In the genomic region with DNA sequence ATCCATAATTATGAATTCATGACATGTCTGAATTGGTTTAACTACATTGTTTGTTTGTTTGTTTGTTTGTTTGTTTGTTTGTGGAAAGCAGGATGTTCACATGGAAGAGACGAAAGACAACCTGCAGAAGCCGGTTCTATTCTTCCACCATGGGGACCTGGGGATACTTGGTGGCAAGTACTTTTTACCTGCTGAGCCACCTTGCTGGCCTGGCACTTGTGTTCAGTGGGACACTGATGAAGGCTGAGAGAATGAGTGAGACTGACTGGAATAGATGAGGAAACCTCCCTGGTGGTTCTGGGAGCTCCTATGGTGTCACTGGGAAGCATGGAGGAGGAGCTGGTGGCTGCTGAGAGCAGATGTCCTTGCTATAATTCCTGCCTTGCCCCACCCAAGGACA, we compare ENCODE assay signal across 32 mouse cellular contexts. TPM values are rescaled to one million over a fixed set of nuclear protein-coding genes. Genes with fewer than 3 reads are reported as not detected.
A peak's percentile ranks its signal among the peaks of the same experiment; 100 is the strongest.
DNase-seq lines count a peak whose midpoint lies in the region; ATAC-seq and TF ChIP-seq lines count a peak whose summit lies in the region.
"Had no signal": no experiment of that assay in that cellular context is flagged by ENCODE, and none has a peak within 500 bp of the region (broad histone marks: within the 10 kb centered on the region; RNA-seq: fewer than 3 reads in every experiment).

A gene (plus strand): TSS at position 301 of the 400 bp plus-strand sequence.

- no peak for ATAC-seq in forebrain, embryonic 11.5 days (replicated peaks; ENCODE audit: low FRiP score)
- ATAC-seq in midbrain, postnatal 0 days (ENCODE audit: low FRiP score) = no peak
- ATAC-seq: activated CD4-positive, CD25-positive, alpha-beta regulatory T cell, adult 4 months; forebrain, embryonic 16.5 days; hindbrain, embryonic 16.5 days; intestine, embryonic 15.5 days had no signal

- no peaks in the 10 kb centered on the region for H3K9me3 ChIP-seq in forebrain, embryonic 10.5 days
- no peaks in the 10 kb centered on the region for H3K9me3 ChIP-seq in forebrain, embryonic 11.5 days (ENCODE audit: control insufficient read depth, low read length)
- H3K9me3 ChIP-seq in midbrain, embryonic 10.5 days (replicated peaks) = no peaks in the 10 kb centered on the region
- H3K9me3 ChIP-seq in midbrain, postnatal 0 days (ENCODE audit: low read length) = no peaks in the 10 kb centered on the region
- no peaks in the 10 kb centered on the region for H3K9me3 ChIP-seq in ES-E14 (ENCODE audit: control insufficient read depth, insufficient read depth, low read depth, low read length)
- H3K9me3 ChIP-seq: embryonic facial prominence, embryonic 10.5 days; embryonic facial prominence, embryonic 13.5 days; G1E; heart, embryonic 12.5 days; heart, embryonic 15.5 days; hindbrain, embryonic 10.5 days; hindbrain, embryonic 13.5 days; intestine, embryonic 15.5 days had no signal

- no peak within 1 kb of the TSS for H3K4me2 ChIP-seq in forebrain, embryonic 11.5 days (ENCODE audit: low read depth, low read length, severe bottlenecking)
- H3K4me2 ChIP-seq in midbrain, postnatal 0 days (ENCODE audit: low read depth, low read length, poor library complexity, severe bottlenecking) = no peak within 1 kb of the TSS
- H3K4me2 ChIP-seq: embryonic facial prominence, embryonic 13.5 days; heart, embryonic 12.5 days; heart, embryonic 15.5 days; hindbrain, embryonic 13.5 days; intestine, embryonic 15.5 days had no signal

- in situ Hi-C loops in ES-E14 (cut with MboI; ENCODE audit: low sequenced_read_pairs in 2 of 2, unreplicated experiment in 2 of 2) = no loop called here

- H3K9ac ChIP-seq in forebrain, embryonic 11.5 days (ENCODE audit: low read length) = no peak within 1 kb of the TSS
- H3K9ac ChIP-seq in midbrain, postnatal 0 days (replicated peaks; ENCODE audit: low read length, poor library complexity, severe bottlenecking) = no peak within 1 kb of the TSS
- H3K9ac ChIP-seq in ES-E14 (ENCODE audit: insufficient read depth, low read depth, low read length, poor library complexity, severe bottlenecking) = no peak within 1 kb of the TSS
- H3K9ac ChIP-seq: embryonic facial prominence, embryonic 13.5 days; heart, embryonic 12.5 days; heart, embryonic 15.5 days; hindbrain, embryonic 13.5 days; intestine, embryonic 15.5 days had no signal

- no peaks in the 10 kb centered on the region for H3K36me3 ChIP-seq in forebrain, embryonic 10.5 days (replicated peaks)
- no peaks in the 10 kb centered on the region for H3K36me3 ChIP-seq in forebrain, embryonic 11.5 days (ENCODE audit: control insufficient read depth, insufficient read depth, low read length)
- no peaks in the 10 kb centered on the region for H3K36me3 ChIP-seq in midbrain, embryonic 10.5 days
- H3K36me3 ChIP-seq in midbrain, postnatal 0 days (ENCODE audit: insufficient read depth, low read length) = no peaks in the 10 kb centered on the region
- no peaks in the 10 kb centered on the region for H3K36me3 ChIP-seq in ES-E14 (ENCODE audit: control insufficient read depth, insufficient read depth, low read length, poor library complexity, severe bottlenecking)
- H3K36me3 ChIP-seq: embryonic facial prominence, embryonic 10.5 days; embryonic facial prominence, embryonic 13.5 days; G1E; heart, embryonic 12.5 days; heart, embryonic 15.5 days; hindbrain, embryonic 10.5 days; hindbrain, embryonic 13.5 days; intestine, embryonic 15.5 days had no signal

- DNase-seq in forebrain, embryonic 10.5 days (ENCODE audit: extremely low spot score, low spot score) = no peak
- no peak for DNase-seq in forebrain, embryonic 11.5 days (ENCODE audit: low spot score)
- DNase-seq in midbrain, embryonic 10.5 days (ENCODE audit: low spot score) = no peak
- no peak for DNase-seq in midbrain, postnatal 0 days (ENCODE audit: low spot score)
- DNase-seq in ES-E14 (ENCODE audit: low read depth, low spot score) = no peak
- no peak for DNase-seq in kidney, postnatal 4 days
- DNase-seq: adrenal gland, adult 8-10 months; adrenal gland, postnatal 25 days; cerebellum, adult 11-12 months; cerebellum, adult 8-10 months; cerebellum, postnatal 10 days; cerebellum, postnatal 36 days; embryo, embryonic 11 days; gastrocnemius, postnatal 10 days; gastrocnemius, postnatal 36 days; heart, postnatal 10 days; heart, postnatal 36 days had no signal

- WGBS in forebrain, embryonic 10.5 days = 87% methylated on average over 2 of the region's 2 CpGs
- WGBS in forebrain, embryonic 11.5 days = 82% methylated on average over 2 of the region's 2 CpGs
- WGBS in midbrain, embryonic 10.5 days = 89% methylated on average over 2 of the region's 2 CpGs
- 90% methylated on average over 2 of the region's 2 CpGs for WGBS in midbrain, postnatal 0 days

- H3K27ac ChIP-seq in forebrain, embryonic 10.5 days = peak within 1 kb of the TSS; percentile 26; the same call in 1 of the 2 replicates
- no peak within 1 kb of the TSS for H3K27ac ChIP-seq in forebrain, embryonic 11.5 days (ENCODE audit: low read depth, low read length)
- peak within 1 kb of the TSS; percentile 74 for H3K27ac ChIP-seq in midbrain, embryonic 10.5 days (replicated peaks)
- H3K27ac ChIP-seq in midbrain, postnatal 0 days (ENCODE audit: low read depth, low read length) = no peak within 1 kb of the TSS
- no peak within 1 kb of the TSS for H3K27ac ChIP-seq in ES-E14 (ENCODE audit: insufficient read depth, low read depth, low read length, poor library complexity, severe bottlenecking)
- H3K27ac ChIP-seq: embryonic facial prominence, embryonic 10.5 days; embryonic facial prominence, embryonic 13.5 days; heart, embryonic 15.5 days; hindbrain, embryonic 10.5 days; hindbrain, embryonic 13.5 days; intestine, embryonic 15.5 days had no signal

- TF ChIP-seq CTCF in midbrain, postnatal 0 days (IDR thresholded peaks at IDR 0.05) = no peak

- H3K4me1 ChIP-seq in forebrain, embryonic 10.5 days = peaks cover 11% of the 10 kb centered on the region
- no peaks in the 10 kb centered on the region for H3K4me1 ChIP-seq in forebrain, embryonic 11.5 days (replicated peaks; ENCODE audit: control insufficient read depth, insufficient read depth, low read length)
- peaks cover 30% of the 10 kb centered on the region for H3K4me1 ChIP-seq in midbrain, embryonic 10.5 days
- H3K4me1 ChIP-seq in midbrain, postnatal 0 days (ENCODE audit: insufficient read depth, low read length) = no peaks in the 10 kb centered on the region
- H3K4me1 ChIP-seq in ES-E14 (ENCODE audit: control insufficient read depth in 2 of 2, insufficient read depth in 2 of 2, low read length in 2 of 2, poor library complexity in 1 of 2) = no peaks in the 10 kb centered on the region
- H3K4me1 ChIP-seq: embryonic facial prominence, embryonic 10.5 days; embryonic facial prominence, embryonic 13.5 days; heart, embryonic 12.5 days; heart, embryonic 15.5 days; intestine, embryonic 15.5 days had no signal

- no peak within 1 kb of the TSS for H3K4me3 ChIP-seq in forebrain, embryonic 10.5 days
- no peak within 1 kb of the TSS for H3K4me3 ChIP-seq in forebrain, embryonic 11.5 days (ENCODE audit: low read depth, low read length)
- H3K4me3 ChIP-seq in midbrain, embryonic 10.5 days = peak within 1 kb of the TSS; percentile 18; the same call in 1 of the 2 replicates
- no peak within 1 kb of the TSS for H3K4me3 ChIP-seq in midbrain, postnatal 0 days (ENCODE audit: low read depth, low read length)
- H3K4me3 ChIP-seq in ES-E14 (ENCODE audit: insufficient read depth in 1 of 2, low read depth in 1 of 2, low read length in 2 of 2, poor library complexity in 1 of 2, severe bottlenecking in 1 of 2) = no peak within 1 kb of the TSS
- H3K4me3 ChIP-seq: embryonic facial prominence, embryonic 10.5 days; embryonic facial prominence, embryonic 13.5 days; erythroblast, embryonic 14.5 days; heart, embryonic 12.5 days; heart, embryonic 15.5 days; hindbrain, embryonic 10.5 days; hindbrain, embryonic 13.5 days; intestine, embryonic 15.5 days had no signal

- H3K27me3 ChIP-seq in forebrain, embryonic 10.5 days (ENCODE audit: poor library complexity, severe bottlenecking) = no peaks in the 10 kb centered on the region
- no peaks in the 10 kb centered on the region for H3K27me3 ChIP-seq in forebrain, embryonic 11.5 days (ENCODE audit: control insufficient read depth, insufficient read depth, low read length)
- no peaks in the 10 kb centered on the region for H3K27me3 ChIP-seq in midbrain, embryonic 10.5 days (ENCODE audit: low read depth, poor library complexity, severe bottlenecking)
- no peaks in the 10 kb centered on the region for H3K27me3 ChIP-seq in midbrain, postnatal 0 days (ENCODE audit: insufficient read depth, low read length)
- H3K27me3 ChIP-seq: embryonic facial prominence, embryonic 13.5 days; heart, embryonic 12.5 days; heart, embryonic 15.5 days; hindbrain, embryonic 13.5 days; intestine, embryonic 15.5 days had no signal

TF ChIP-seq in ES-E14, 5 proteins besides CTCF, POLR2A, EP300 and RAD21:
- TF ChIP-seq CHD2 (IDR thresholded peaks at IDR 0.05; ENCODE audit: low read depth, low read length) (no peak), ZC3H11A (IDR thresholded peaks at IDR 0.05; ENCODE audit: borderline replicate concordance, low read depth, low read length) (no peak), ZNF384 (IDR thresholded peaks at IDR 0.05; ENCODE audit: low read depth, low read length) (no peak), MAFK (IDR thresholded peaks at IDR 0.05; ENCODE audit: insufficient read depth, low read depth, low read length) (no peak), HCFC1 (IDR thresholded peaks at IDR 0.05; ENCODE audit: borderline replicate concordance, insufficient read depth, low read length) (no peak)
TF ChIP-seq in ES-E14: peak in this region for 0.

RNA-seq across cellular contexts. Expression of the gene that starts here (rescaled TPM):
- not detected in 2 replicates for polyA plus RNA-seq in forebrain, embryonic 10.5 days (2016; fragmentation: Nextera tagmentation; extraction: Ambion mirVana)
- polyA plus RNA-seq in forebrain, embryonic 11.5 days (2014; fragmentation: Nextera tagmentation; extraction: Ambion mirVana) = not detected in 2 replicates
- not detected in 2 replicates for polyA plus RNA-seq in midbrain, embryonic 10.5 days (2016; fragmentation: Nextera tagmentation; extraction: Ambion mirVana)
- not detected in 2 replicates for total RNA-seq in midbrain, postnatal 0 days (2014; rRNA removed)
- polyA plus RNA-seq in midbrain, postnatal 0 days (2015; fragmentation: Nextera tagmentation; extraction: Ambion mirVana) = not detected in 2 replicates
- total RNA-seq in ES-E14 (2012; rRNA removed) = 4.2 and 19.1 TPM in 2 replicates
- total RNA-seq: adrenal gland, adult 8-10 months; adrenal gland, postnatal 25 days; gastrocnemius, adult 18-20 months; gastrocnemius, postnatal 10 days; gastrocnemius, postnatal 36 days; granulocyte monocyte progenitor cell, adult 5-6 weeks; heart, adult 8-10 months; heart, postnatal 10 days; heart, postnatal 36 days had no signal
- polyA plus RNA-seq: activated CD4-positive, CD25-positive, alpha-beta regulatory T cell, adult 4 months; embryonic facial prominence, embryonic 10.5 days; embryonic facial prominence, embryonic 13.5 days; forebrain, embryonic 16.5 days; G1E; heart, embryonic 12.5 days; heart, embryonic 15.5 days; hindbrain, embryonic 10.5 days; hindbrain, embryonic 13.5 days; hindbrain, embryonic 16.5 days; intestine, embryonic 15.5 days had no signal

Comparison
In these comparisons a context has a peak if more than half of its experiments do, and no peak if none do; other contexts are left out.
1. H3K27ac ChIP-seq: peak in forebrain, embryonic 10.5 days (single experiment) and midbrain, embryonic 10.5 days (single experiment); none in forebrain, embryonic 11.5 days (single experiment), midbrain, postnatal 0 days (single experiment) and ES-E14 (single experiment).